Mouse (Mus musculus) kidney, postnatal 4 days (tissue): Measurements from ENCODE around the gene Coq9.
A peak's percentile ranks its signal among the peaks of the same experiment; 100 is the strongest.

Experiments used
- DNase-seq, 2 experiments: peaks; one replicate each; pipeline ENCODE4 v3.0.0; 2021; ENCODE audit warnings: mixed read lengths in 2 of 2

Coq9 gene

DNA sequence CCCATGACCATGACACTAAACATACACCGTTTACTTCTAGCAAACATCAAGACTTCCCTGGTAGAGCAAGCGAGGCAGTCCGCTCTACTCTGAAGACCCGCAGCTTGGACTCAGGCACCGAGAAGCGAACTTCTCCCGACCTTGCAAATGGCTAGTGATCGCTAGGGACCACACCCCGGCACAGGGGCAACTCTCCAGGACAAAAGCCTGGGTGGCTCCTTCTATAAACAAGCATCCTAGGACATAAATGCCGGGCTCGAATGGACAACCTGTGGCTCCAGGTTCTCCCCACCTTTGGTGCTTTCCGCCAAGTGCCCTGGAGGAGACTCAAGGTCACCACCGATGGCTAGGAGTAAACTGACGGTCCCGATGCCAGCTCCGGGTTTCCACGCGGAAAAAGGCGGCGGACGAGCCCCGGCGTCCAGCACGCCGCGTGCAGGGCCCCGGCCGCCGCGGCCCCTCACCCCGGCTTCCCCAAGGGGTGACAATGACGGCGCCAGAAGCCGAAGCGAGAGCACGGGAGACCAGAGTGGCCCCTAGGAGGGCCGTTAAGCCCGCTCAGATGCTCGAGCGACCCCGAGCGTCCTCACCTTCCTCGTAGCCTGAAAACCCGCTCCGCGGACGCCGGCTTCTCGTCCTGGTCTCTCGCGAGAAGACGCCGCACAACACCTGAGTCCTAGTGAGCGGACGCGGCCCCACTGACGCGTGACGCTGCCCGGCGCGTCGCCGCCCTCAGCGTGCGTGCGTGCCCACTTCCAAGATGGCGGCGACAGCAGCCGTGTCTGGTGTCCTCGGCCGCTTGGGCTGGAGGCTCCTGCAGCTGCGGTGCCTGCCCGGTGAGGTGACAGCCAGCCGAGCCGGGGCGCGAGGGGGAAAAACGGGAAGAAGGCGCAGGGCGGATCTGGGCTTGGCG, at the start of gene Coq9, which contains the start of gene Ciapin1:
Gene Coq9, plus strand, starts transcription at position 660 of the 913 bp plus-strand sequence.
Gene Ciapin1, minus strand, starts transcription at position 697 of the 913 bp plus-strand sequence.
- DNase-seq: peak; percentile 95 to 98

DNA sequence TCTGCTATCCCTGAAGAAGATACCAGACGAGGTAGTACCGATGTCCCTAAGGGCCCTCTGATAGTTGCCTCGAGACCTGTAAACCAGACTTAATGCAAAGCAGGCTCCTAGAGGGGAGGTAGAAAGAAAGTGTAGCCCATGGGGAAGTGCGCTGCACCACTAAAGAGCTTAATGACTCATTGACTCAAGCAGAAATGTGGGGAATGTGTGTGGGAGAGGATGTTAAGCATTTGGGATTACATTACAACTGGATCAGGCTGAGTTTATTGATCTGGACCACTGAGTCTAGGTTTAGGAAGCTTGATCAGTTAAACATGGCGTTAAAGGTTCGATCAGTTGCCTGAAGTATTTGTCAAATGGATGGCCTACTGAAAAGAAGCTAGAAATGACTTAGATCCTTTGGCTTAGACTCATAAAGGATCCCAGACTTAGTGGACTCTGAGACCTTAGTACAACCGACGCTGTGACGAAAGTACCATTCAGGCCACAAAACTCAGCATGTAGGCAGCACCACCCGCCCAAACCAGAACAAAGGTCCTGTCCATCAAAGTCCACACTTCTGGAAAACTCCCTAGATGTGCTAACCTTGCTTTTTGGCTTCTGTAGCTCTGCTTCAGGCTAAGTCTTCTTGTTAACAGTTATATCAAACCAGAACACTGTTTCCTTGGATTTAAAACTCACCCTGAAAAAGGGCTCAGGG, 48.7 kb upstream of the Coq9 start:
- no peak for DNase-seq

DNA sequence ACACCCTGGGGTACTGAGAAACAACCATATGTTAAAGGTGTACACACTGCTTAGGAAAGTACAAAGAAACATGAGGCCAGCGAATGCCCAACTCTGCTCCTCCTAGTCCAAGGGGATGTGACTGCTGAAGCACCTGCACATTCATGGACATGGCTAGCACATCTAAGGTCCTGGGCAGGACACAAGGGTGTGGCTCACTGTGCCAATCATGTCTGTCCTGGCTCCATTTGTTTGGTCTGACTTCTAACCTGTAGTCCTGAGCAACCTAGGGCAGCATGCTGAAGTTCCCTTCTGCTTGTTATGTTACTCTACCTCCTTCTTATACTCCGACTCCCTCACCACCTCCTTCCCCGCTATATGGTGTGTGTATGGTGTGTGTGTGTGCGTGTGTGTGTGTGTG, 43.8 kb upstream of the Coq9 start:
- no peak for DNase-seq

DNA sequence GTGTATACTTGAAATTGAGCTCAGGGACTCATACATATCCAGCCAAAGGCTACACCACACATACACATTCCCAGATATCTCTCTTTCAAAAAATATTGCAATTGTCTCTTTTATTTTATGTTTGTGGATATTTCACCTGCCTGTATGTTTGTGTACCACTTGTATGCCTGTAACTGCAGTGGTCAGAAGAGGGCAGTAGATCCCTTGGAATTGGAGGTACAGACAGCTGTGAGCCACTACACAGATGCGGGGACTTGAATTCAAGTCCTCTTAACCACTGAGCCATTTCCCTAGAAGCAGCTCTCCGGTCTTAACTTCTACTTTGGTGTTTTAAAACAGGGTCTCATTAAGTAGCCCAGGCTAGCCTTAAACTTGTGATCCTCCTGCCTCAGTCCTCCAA, 43.3 kb upstream of the Coq9 start:
- DNase-seq: no peak

DNA sequence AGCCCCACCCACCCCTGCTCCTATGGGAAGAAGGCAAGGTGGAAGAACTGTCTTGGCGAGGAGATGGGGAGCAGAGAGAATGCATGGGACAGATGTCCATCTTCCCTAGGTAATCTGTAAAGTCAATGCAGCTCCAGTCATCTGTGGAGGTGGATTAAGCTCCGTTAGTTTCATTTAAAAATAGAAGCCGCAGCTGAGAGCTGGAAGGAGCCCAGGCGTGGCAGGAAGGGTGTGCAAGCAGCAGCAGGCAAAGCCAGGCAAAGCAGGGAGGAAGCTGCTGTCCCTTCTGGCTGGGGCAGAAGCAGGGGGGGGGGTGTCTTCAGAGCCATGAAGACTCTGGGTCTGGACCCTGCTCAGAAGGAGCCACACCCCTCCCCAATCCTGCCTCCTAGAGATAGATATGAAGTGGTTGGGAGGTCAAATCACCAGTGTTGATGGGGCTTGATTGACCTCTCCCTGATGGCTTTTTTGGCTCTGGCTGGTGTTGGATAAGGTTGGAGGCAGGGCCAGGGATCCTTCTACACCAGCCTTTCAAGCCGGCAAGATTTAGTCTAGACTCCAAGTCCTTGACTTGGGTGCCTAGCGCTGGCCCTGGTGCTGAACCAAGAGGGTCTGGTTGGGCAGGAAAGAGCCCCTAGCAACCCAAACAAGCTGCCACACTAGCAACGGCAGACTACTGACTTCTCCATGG, 37.7 kb upstream of the Coq9 start:
- DNase-seq: peak; percentile 81 to 82

DNA sequence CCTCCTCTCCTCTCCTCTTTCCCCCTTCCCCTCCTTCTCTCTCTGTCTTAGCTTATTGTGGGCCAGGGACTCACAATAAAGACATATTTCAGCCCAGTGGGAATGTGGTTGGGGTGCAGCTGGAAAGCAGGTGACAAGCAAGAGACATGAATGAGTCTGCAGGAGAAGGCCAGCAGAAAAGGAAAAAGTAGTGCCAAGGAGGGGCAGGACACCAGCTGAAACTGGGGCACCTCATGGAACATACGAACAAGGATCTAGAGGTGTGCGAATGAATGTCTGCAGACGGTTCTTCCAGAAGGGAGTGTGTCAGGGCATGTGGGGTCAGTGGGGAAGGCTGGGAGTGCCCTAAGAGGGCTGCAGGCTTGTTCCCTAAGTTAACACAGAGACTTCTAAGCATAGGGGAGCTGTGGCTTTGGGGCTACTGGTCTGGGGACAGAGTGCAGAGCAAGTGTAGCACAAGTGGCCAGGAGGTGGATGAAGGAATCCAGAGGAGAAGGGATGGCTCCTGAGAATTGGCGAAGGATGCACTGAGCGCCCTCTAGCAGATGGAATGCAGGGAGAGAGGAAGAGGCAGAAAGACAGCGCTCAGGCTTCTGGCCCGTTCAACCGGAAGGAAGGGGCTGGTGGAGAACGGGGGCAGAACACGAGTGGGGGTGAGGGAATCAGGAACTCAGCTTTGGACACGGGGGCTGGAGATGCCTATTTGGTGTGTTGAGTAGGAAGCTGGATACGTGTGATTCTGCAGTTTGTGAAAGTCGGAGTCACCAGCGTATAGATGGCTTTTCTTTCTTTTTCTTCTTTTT, 36.6 kb upstream of the Coq9 start:
- peak; percentile 71 to 78 for DNase-seq

DNA sequence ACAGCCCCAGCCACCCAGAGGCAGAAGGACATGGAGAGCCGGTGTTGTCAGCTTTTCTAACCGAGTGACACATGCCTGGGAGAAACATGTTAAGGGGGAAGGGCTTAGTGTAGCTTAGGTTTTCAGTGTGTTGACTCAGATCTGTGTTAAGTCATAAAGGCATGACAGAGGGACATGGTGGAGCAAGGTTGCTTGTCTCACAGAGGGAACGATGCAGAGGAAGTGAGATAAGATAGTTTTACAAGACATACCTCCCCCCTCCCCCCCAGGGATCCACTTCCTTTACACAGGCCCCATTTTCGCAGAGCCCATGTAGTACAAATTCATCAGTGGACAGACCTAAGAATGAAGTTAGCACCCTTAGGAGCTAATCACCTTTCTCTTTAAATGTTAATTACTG, 35.7 kb upstream of the Coq9 start:
- DNase-seq: no peak

DNA sequence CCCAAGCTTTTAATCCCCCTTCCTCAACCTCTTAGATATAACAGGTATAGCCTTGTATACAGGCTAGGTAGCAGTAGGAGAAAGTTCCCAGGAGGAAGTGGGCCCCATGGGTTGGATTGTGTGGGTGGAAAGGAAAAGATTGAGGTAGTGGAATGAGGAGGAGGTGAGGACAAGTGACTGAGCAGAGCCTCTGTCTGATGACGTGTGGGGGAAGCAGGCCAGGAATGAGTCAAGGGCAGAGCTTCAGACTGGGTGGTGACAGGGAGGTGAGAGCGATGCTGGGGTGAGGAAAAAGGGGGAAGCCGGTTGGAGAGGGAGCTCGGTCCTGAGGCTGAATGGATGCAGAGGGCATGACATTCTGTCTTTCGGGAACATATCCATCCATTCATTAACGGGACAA, 34.6 kb upstream of the Coq9 start:
- DNase-seq: no peak

DNA sequence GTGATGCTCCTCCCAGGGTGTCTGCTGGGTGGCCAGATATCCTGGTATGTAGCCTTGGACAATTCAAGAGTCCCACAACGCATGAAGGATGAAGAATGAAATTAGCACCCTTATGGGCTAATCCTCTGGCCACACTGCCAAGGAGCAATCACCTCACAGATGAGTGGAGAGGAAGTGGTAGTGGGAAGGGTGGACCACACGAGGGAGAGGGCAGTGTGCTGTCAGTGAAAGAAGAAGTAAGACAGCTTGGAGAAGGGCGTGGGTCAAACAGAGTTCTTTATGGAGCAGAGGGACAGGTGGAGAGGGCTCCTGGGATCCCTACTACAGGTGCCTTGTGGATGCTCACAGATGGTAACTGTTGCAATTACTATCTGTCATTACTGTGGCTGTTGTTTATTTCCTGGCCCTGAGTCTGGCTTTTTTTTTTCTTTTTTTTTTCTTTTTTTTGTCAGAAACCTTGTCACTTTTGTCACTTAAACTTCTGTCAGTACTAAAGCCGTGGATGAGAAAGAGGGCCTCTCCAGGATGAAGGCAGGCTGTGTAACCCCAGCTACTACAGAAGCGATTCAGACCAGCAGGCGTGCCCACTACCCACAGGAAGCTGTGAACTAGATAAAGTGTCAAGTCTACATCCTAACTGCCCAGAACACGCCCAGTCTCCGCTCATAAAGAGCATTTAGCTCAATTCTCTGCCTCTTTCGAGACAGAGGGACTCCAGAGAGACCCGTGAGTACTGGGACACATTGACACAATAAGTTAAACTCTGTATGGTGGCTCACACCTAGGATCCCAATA, 33.4 kb upstream of the Coq9 start:
- no peak for DNase-seq

DNA sequence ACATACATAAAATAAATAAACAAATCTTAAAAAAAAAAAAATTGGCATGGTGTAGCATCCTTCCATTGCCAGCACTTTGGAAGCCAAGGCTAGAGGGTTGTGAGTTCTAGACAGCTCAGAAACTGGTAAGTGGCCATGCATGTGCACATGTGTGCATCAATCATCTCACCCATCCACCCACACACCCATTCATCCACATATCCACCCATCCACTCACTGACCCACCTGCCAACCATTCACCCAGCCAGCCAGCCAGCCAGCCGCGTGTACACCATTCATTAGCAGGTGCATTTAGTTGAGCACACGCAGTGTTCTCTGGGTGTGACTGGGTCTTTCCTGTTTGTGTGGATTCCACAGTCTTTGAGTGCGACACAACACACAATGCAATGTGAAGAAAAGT, 32.3 kb upstream of the Coq9 start:
- no peak for DNase-seq

DNA sequence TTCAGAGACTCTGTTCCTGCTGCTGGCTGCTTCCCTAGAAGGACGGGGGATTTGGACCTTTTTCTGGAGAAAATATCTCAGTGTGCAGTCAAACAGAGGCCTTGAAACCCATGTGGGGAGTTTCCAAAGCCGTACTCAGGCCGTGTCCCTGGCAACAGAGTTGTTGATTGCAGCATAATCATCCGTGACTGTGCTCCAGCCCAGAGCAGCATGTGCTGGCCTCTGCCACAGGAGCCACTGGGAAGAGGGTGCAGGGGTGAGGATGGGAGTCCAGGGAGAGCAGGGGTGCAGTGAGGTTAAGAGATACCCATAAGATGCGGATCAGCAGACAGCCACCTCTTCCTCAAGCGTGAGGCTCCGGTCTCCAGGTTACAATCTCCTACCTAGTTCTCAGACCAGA, 30.6 kb upstream of the Coq9 start:
- DNase-seq: peak in 1 of 2 experiments; percentile 39

DNA sequence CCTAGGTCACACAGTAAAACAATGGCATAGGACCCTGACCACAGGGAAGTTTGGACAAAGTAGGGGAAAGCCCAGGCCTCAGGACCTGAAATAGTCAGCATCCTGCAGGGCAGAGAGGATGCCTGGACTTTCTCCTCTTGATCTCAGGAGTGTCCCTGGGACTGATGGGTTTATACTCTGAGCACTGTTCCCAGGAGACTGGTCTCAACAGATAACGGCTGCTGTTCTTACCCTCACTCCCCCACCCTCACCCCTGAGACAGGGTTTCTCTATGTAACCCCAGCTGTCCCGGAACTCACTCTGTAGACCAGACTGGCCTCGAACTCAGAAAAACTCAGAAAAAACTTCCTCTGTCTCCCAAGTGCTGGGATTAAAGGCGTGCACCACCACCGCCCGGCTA, 29.7 kb upstream of the Coq9 start:
- no peak for DNase-seq

DNA sequence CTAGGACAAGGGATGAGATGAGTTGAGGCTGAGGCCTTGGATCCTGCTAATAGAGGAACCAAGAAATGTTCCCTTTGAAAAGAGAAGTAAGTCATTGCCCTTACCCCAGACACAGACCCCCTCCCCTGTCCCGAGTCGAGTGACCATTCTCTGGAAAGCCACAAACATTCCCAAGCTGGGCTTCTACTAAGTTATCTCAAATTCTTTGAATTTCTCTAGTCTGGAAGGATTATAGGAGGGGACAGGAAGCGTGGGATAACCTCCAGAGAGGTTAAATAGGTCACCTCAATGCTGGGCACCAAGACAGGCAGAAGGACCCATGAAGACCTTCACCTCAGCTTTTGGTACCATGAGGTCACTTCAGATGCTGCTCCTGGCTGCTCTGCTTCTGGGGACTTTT, 28.0 kb upstream of the Coq9 start, which contains the start of gene Ccl17:
Gene Ccl17, plus strand, starts transcription at position 301 of the 400 bp plus-strand sequence.
- no peak for DNase-seq

DNA sequence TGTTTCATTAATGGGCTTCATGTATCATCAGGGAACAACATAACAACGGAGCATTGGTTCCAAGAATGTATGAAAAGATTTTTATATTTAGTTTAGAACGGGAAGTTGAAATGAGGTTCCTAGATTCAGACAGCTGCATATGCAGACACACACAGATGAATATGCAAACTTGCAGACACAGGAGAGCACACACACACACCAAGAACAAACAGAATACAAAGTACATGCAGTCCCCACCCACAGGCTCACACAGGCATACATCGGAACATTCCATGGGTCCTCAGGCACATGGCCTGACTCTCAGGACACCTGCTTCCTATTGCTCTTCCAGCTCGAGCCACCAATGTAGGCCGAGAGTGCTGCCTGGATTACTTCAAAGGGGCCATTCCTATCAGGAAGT, 27.3 kb upstream of the Coq9 start:
- no peak for DNase-seq

DNA sequence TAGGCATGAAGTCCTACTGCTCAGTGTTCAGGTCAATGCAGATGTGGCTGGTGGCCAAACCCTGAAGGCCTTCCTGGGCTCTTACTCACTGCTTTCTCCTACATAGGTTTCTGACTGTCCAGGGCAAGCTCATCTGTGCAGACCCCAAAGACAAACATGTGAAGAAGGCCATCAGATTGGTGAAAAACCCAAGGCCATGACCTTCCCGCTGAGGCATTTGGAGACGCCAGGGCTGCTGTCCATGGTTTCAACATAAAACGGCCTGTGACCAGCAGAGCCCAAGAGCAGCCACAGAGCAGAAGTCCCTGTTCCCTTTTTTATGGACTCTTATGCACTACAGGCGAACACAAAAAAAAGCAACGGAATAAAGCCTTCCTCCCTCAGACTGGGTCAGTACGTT, 26.5 kb upstream of the Coq9 start:
- DNase-seq: peak; percentile 22 to 27

DNA sequence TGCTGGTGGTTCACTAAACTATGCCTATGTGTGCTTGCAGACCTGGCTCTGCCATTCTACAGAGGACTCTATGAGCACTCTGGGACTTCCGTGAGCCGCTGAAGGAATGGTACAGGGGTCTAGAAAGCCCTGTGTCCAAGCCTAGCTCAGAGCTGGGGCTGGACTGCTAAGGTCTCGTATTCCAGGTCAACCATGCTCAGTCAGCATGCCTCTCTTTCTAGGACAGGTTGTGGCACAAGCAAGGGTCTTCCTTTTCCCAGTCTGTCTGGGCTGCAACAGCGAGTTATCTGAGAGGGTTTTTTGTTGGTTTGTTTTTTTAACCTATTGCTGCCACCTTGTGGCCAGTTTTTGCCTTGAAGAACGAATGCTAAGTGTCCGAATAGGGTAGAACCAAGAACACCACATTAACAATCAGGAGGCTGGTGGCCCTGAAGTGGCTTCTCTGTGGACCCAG, 25.4 kb upstream of the Coq9 start:
- DNase-seq: peak; percentile 89 to 90

DNA sequence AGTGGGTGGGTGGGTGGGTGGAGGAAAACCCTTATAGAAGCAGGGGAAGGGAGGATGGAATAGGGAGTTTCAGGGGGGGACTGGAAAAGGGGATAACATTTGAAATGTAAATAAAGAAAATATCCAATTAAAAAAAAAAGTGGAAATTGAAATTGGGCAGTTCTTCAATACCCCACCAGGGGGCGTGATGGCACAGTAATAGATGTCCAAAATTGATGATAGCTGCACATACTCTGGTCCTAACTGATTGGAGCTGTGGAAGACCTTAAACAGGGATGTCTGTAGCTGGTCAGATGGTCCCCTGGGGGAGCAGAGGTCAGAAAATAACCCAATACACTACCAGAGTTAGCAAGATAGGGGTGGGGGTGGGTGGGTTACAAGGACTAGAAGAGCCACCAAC, 23.6 kb upstream of the Coq9 start:
- peak; percentile 40 to 50 for DNase-seq

DNA sequence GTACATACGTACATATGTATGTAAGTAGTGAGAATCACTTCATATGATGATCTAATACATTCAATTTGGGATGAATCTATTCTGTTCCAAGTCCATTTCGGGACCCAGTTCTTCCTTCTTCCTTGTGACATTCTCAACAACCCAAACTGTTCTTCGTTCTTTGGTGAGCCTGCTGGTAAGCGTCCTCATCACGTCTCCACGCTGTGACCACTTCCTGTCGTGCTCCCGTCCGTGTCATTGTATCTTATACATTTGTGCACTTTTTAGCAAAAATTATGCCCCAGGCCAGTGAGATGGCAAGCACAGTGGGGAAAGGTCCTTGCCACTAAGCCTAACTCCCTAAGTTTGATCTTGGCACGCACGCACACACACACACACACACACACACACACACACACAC, 20.2 kb upstream of the Coq9 start:
- no peak for DNase-seq

DNA sequence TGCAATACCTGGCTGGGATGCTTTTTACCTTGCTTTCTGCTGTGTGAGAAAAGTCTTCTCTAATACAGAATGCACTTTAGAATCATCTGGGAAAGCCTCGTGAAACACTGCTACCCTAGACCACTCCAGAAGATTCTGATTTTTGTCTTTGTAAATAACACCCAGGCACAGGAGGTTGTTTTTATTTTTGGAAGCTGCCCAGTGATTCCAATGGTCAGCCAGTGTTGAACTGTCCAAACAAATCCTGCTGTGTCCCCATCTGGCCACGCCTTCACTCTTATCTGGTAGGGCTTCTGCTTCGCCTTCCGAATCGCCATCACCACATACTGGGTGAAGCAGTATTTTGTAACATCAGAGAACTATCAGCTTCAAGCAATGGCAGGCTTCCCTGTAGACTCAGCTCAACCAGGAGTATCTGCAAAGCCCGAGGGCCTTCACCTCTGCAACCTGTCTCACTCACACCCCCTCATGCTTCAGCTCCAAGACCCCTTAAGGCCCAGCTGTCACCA, 18.4 kb upstream of the Coq9 start:
- no peak for DNase-seq

DNA sequence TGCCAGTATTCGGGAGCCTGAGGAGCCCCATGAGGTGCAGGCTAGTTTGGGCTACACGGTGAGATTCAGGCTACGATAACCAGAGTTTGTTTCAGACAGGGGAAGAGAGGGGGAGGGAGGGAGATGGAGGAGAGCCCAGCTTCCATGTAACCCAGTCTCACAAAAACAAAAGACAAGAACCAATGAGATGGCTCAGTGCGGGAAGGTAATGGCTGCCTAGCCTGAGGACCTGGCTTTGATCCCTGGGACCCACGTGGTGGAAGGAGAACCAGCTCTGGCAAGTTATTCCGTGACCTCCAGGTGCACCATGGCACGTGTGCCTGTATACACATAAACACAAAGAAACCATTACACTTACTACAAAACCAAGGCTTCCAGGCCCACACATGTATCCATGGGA, 17.6 kb upstream of the Coq9 start:
- DNase-seq: peak; percentile 21 to 40

DNA sequence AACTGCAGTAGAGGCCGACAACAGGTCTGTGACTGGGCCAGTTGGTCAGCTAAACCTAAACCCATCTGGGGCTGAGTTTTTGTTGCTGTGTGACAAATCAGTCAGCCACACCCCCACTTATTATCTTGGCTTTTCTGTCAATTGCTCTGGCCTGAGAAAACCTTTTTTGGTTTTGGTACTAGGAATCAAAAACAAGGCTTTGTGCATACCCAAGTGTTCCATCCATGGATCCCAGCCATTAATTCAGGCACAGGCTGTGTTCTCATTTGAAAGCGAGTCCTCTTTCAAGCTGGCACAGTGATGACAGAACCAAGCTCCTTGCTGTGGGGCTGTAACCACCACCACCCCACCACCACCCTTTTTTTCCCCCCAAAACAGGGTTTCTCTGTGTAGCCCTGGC, 16.7 kb upstream of the Coq9 start:
- DNase-seq: no peak
